ENCODE assay signal across 9 mouse cellular contexts in genomic region chr1:168323436-168324108, GRCm38 (mm10).
DNase-seq lines count a peak whose midpoint lies in the region; ATAC-seq and TF ChIP-seq lines count a peak whose summit lies in the region.
"Had no signal": no experiment of that assay in that cellular context is flagged by ENCODE, and none has a peak within 500 bp of the region (broad histone marks: within the 10 kb centered on the region; RNA-seq: fewer than 3 reads in every experiment).

No protein-coding gene starts in this region.

- no peaks in the 10 kb centered on the region for H3K9me3 ChIP-seq in forebrain, embryonic 12.5 days
- H3K9me3 ChIP-seq in forebrain, postnatal 0 days (ENCODE audit: low read length), result no peaks in the 10 kb centered on the region
- H3K9me3 ChIP-seq in liver, postnatal 0 days (ENCODE audit: low read length), result no peaks in the 10 kb centered on the region
- no peaks in the 10 kb centered on the region for H3K9me3 ChIP-seq in liver, embryonic 16.5 days (replicated peaks; ENCODE audit: control insufficient read depth, low read length)
- H3K9me3 ChIP-seq: limb, embryonic 15.5 days had no signal

- no peaks in the 10 kb centered on the region for H3K27me3 ChIP-seq in forebrain, embryonic 12.5 days
- no peaks in the 10 kb centered on the region for H3K27me3 ChIP-seq in forebrain, postnatal 0 days (ENCODE audit: insufficient read depth, low read length)
- no peaks in the 10 kb centered on the region for H3K27me3 ChIP-seq in liver, postnatal 0 days (ENCODE audit: insufficient read depth, low read length)
- H3K27me3 ChIP-seq in liver, embryonic 16.5 days (ENCODE audit: control insufficient read depth, insufficient read depth, low read depth, low read length), result no peaks in the 10 kb centered on the region
- H3K27me3 ChIP-seq: limb, embryonic 15.5 days had no signal

- H3K4me1 ChIP-seq in forebrain, embryonic 12.5 days, result peaks cover 72% of the 10 kb centered on the region
- H3K4me1 ChIP-seq in forebrain, postnatal 0 days (ENCODE audit: insufficient read depth), result peaks cover 36% of the 10 kb centered on the region
- no peaks in the 10 kb centered on the region for H3K4me1 ChIP-seq in liver, postnatal 0 days (ENCODE audit: insufficient read depth)
- peaks cover 12% of the 10 kb centered on the region for H3K4me1 ChIP-seq in liver, embryonic 16.5 days (ENCODE audit: control insufficient read depth, low read depth, low read length)

- H3K4me2 ChIP-seq in forebrain, embryonic 12.5 days, result no peak overlapping the region
- H3K4me2 ChIP-seq in forebrain, postnatal 0 days (ENCODE audit: low read depth), result no peak overlapping the region
- no peak overlapping the region for H3K4me2 ChIP-seq in liver, postnatal 0 days (ENCODE audit: low read depth, low read length)
- H3K4me2 ChIP-seq in liver, embryonic 16.5 days (ENCODE audit: low read depth, low read length), result no peak overlapping the region
- H3K4me2 ChIP-seq: limb, embryonic 15.5 days had no signal

- TF ChIP-seq EP300 in liver, postnatal 0 days (IDR thresholded peaks at IDR 0.05; ENCODE audit: low read depth), result no peak

- no peaks in the 10 kb centered on the region for H3K36me3 ChIP-seq in forebrain, embryonic 12.5 days (replicated peaks)
- H3K36me3 ChIP-seq in forebrain, postnatal 0 days (ENCODE audit: insufficient read depth), result no peaks in the 10 kb centered on the region
- no peaks in the 10 kb centered on the region for H3K36me3 ChIP-seq in liver, postnatal 0 days (replicated peaks; ENCODE audit: insufficient read depth, low read length)
- no peaks in the 10 kb centered on the region for H3K36me3 ChIP-seq in liver, embryonic 16.5 days (ENCODE audit: control insufficient read depth, insufficient read depth)
- H3K36me3 ChIP-seq: limb, embryonic 15.5 days had no signal

- no peak overlapping the region; the same call in 1 of the 2 replicates for H3K9ac ChIP-seq in forebrain, embryonic 12.5 days
- H3K9ac ChIP-seq in forebrain, postnatal 0 days, result no peak overlapping the region
- no peak overlapping the region for H3K9ac ChIP-seq in liver, postnatal 0 days (replicated peaks)
- no peak overlapping the region for H3K9ac ChIP-seq in liver, embryonic 16.5 days (ENCODE audit: low read depth, low read length)
- H3K9ac ChIP-seq: limb, embryonic 15.5 days had no signal

- 0 out of 2 replicates have a peak overlapping the region, but pooled peaks have one; percentile 15 for H3K27ac ChIP-seq in forebrain, embryonic 12.5 days
- no peak overlapping the region for H3K27ac ChIP-seq in forebrain, postnatal 0 days (ENCODE audit: low read depth, low read length)
- H3K27ac ChIP-seq in liver, postnatal 0 days (ENCODE audit: low read depth), result no peak overlapping the region
- H3K27ac ChIP-seq in liver, embryonic 16.5 days (ENCODE audit: low read length), result no peak overlapping the region
- H3K27ac ChIP-seq: limb, embryonic 15.5 days had no signal

- H3K4me3 ChIP-seq in forebrain, embryonic 12.5 days (replicated peaks), result no peak overlapping the region
- H3K4me3 ChIP-seq in forebrain, postnatal 0 days (ENCODE audit: low read depth, low read length), result no peak overlapping the region
- no peak overlapping the region for H3K4me3 ChIP-seq in liver, postnatal 0 days (ENCODE audit: low read depth, low read length)
- H3K4me3 ChIP-seq in liver, embryonic 16.5 days (ENCODE audit: low read depth, low read length), result no peak overlapping the region
- H3K4me3 ChIP-seq: limb, embryonic 15.5 days had no signal

- ATAC-seq in forebrain, embryonic 12.5 days (ENCODE audit: low FRiP score), result no peak
- no peak for ATAC-seq in forebrain, postnatal 0 days
- ATAC-seq in liver, postnatal 0 days, result no peak
- 0 out of 2 replicates have a peak, but pooled peaks have one; percentile 20 for ATAC-seq in liver, embryonic 16.5 days (ENCODE audit: low read depth)
- ATAC-seq in erythroblast, adult 5-6 weeks (replicated peaks; ENCODE audit: low FRiP score, poor library complexity, severe bottlenecking), result no peak

- 59% methylated on average over 12 of the region's 12 CpGs for WGBS in forebrain, embryonic 12.5 days
- 49% methylated on average over 12 of the region's 12 CpGs for WGBS in forebrain, postnatal 0 days
- 59% methylated on average over 12 of the region's 12 CpGs for WGBS in liver, postnatal 0 days (ENCODE audit: insufficient replicate concordance)
- 41% methylated on average over 12 of the region's 12 CpGs for WGBS in liver, embryonic 16.5 days (ENCODE audit: insufficient replicate concordance)

- no peak for TF ChIP-seq CTCF in forebrain, postnatal 0 days (IDR thresholded peaks at IDR 0.05; ENCODE audit: low read depth)
- TF ChIP-seq CTCF in liver, postnatal 0 days (IDR thresholded peaks at IDR 0.05; ENCODE audit: low read depth), result no peak

- no peak for DNase-seq in forebrain, postnatal 0 days
- DNase-seq in liver, result peak; percentile 47
- no peak for DNase-seq in liver, postnatal 0 days
- no peak for DNase-seq in thymus, adult 18-20 months
- no peak for DNase-seq in left cerebral cortex, adult 11 months (ENCODE audit: low spot score)
